Mouse (Mus musculus) hindbrain, embryonic 12.5 days (tissue): ENCODE measurements around the gene Tbccd1. TPM values are rescaled to one million over a fixed set of nuclear protein-coding genes. Genes with fewer than 3 reads are reported as not detected.
"Not testable (repeated sequence)": the region's sequence is repeated elsewhere in the genome, so short reads cannot be mapped to it uniquely, and the experiment has no call there.

Experiments used
- ATAC-seq: fragments of 200-750 bp; cut with Nextera tagmentation; 2 replicates; pipeline ENCODE4 v1.8.0; 2017; ENCODE audit warnings: moderate TSS enrichment; ENCODE audit not compliant: low FRiP score
- H3K27ac ChIP-seq: fragments of 300-500 bp; sonication (generic); 2 replicates; pipeline ENCODE4 v1.5.1; 2016; ENCODE audit warnings: mild to moderate bottlenecking
- H3K27me3 ChIP-seq: fragments of 300-500 bp; sonication (generic); 2 replicates; pipeline ENCODE4 v1.6.1; 2016; ENCODE audit warnings: mild to moderate bottlenecking
- H3K36me3 ChIP-seq: fragments of 300-500 bp; sonication (generic); 2 replicates; pipeline ENCODE4 v1.6.1; 2016; ENCODE audit warnings: mild to moderate bottlenecking
- H3K4me1 ChIP-seq: fragments of 300-500 bp; sonication (generic); 2 replicates; pipeline ENCODE4 v1.6.1; 2016
- H3K4me2 ChIP-seq: fragments of 300-500 bp; sonication (generic); replicated peaks from 2 replicates; pipeline ENCODE4 v1.6.1; 2016; ENCODE audit warnings: mild to moderate bottlenecking
- H3K4me3 ChIP-seq: fragments of 300-500 bp; sonication (generic); 2 replicates; pipeline ENCODE4 v1.5.1; 2016; ENCODE audit warnings: mild to moderate bottlenecking
- H3K9ac ChIP-seq: fragments of 300-500 bp; sonication (generic); 2 replicates; pipeline ENCODE4 v1.6.1; 2016; ENCODE audit warnings: mild to moderate bottlenecking, moderate library complexity
- H3K9me3 ChIP-seq: fragments of 300-500 bp; sonication (generic); replicated peaks from 2 replicates; pipeline ENCODE4 v1.6.1; 2016; ENCODE audit warnings: mild to moderate bottlenecking
- WGBS: fragments of 180-500 bp; shearing (Covaris S2); methylation state at CpG from one replicate; pipeline ENCODE4 v1.1.7; 2016; 5-methylcytosine and 5-hydroxymethylcytosine counted together
- polyA plus RNA-seq: library from polyadenylated mRNA; unstranded; fragments of >200 nt; fragmentation: Nextera tagmentation; extraction: Ambion mirVana; gene quantifications from 2 replicates; pipeline ENCODE4 v1.2.1, GENCODE M21; 2016

Gene Tbccd1
- polyA plus RNA-seq, 1 experiment from 2014 or later: 30.1 TPM

DNA sequence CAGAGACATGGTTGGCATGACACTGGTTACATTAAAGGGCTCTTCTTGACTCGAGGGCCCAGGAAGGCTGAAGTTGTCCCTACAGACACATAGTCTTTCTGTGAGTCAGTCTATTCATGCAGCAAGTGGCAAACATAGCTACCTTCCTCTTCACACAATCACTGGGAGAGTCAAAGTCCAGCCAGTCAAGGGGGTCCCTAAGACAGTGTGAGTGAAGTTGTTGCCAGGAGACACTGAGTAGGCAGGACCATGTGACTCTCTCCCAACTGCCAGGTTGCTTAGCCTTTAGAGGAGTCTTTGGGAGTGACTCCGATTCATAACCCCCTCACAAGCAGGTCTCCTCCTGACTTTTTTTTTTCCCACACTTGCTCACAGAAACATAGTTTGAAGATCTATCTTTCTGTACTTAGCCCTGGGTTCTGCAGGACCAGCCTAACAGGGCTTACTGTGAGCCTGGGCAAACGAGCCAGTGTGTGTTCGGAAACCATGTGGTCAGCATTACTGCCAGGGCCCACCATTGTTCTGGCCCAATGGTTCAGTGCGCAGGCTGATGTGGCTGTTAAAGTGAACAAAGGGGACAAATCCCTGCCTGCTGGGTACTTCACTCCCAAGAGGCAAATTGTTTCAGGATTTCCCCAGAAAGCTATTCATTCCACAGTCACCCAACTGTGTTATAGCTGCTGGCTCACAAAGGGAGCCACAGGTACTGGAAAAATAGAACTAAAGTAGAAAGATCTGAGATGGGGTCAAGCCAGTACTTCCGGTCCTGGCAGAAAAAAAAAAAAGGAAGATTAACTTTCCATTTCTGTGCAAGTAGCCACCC lies 57.2 kb downstream of the Tbccd1 start:
- peak; percentile 82 for ATAC-seq
- Histone ChIP-seq H3K27ac (no peak overlapping the region), H3K4me2 (no peak overlapping the region), H3K9me3 (no peaks in the 10 kb centered on the region), H3K4me3 (no peak overlapping the region), H3K27me3 (peaks cover 74% of the 10 kb centered on the region), H3K4me1 (peaks cover 13% of the 10 kb centered on the region), H3K9ac (no peak overlapping the region), H3K36me3 (no peaks in the 10 kb centered on the region)
- WGBS: 19% methylated on average over 6 of the region's 6 CpGs

DNA sequence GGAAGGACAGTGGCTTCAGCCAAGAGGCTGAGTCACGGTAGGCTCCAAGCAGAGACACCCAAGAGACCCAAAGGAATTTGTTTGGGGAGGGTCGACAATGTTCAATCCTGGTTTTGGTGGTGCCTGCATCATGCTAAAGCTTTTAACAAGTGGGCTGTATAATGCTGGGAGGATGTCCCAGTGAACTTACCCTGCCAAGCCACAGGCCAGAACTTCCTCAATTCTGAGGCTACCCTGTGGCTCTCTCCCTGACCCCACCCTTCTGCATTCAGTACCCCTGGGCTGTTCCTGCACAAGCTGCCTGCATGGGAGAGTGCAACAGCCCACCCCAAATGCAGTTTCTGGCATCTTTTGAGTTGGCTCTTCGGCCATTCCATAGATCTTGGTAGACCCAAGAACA lies 58.9 kb downstream of the Tbccd1 start:
- Histone ChIP-seq H3K27ac (no peak overlapping the region), H3K36me3 (no peaks in the 10 kb centered on the region), H3K4me1 (peaks cover 13% of the 10 kb centered on the region), H3K4me3 (no peak overlapping the region), H3K9me3 (no peaks in the 10 kb centered on the region), H3K27me3 (peaks cover 73% of the 10 kb centered on the region), H3K4me2 (no peak overlapping the region), H3K9ac (no peak overlapping the region)
- WGBS: 83% methylated on average over 3 of the region's 3 CpGs
- ATAC-seq: no peak

DNA sequence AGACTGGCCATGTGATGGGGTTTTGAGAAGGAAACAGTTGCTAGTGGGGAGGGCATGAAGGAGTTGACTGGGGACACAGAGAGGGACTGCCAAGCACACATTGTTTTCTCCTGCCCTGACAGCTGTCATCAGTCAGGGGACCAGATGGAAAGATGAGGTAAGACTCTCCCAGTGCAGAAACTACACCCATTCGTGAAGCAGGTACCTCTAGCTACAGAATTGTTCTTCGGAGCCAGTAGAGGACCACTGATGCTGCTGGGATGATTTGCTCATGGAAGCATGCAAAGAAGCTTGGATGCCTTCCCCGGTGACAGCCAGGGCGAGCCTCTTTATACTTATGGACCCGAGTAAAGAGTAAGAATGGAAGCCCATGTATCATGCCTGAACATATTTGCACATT lies 59.9 kb downstream of the Tbccd1 start:
- Histone ChIP-seq H3K36me3 (no peaks in the 10 kb centered on the region), H3K27ac (no peak overlapping the region), H3K4me2 (no peak overlapping the region), H3K4me3 (no peak overlapping the region), H3K27me3 (peaks cover 72% of the 10 kb centered on the region), H3K9me3 (no peaks in the 10 kb centered on the region), H3K9ac (no peak overlapping the region), H3K4me1 (peaks cover 13% of the 10 kb centered on the region)
- ATAC-seq: no peak
- 83% methylated on average over 5 of the region's 5 CpGs for WGBS

DNA sequence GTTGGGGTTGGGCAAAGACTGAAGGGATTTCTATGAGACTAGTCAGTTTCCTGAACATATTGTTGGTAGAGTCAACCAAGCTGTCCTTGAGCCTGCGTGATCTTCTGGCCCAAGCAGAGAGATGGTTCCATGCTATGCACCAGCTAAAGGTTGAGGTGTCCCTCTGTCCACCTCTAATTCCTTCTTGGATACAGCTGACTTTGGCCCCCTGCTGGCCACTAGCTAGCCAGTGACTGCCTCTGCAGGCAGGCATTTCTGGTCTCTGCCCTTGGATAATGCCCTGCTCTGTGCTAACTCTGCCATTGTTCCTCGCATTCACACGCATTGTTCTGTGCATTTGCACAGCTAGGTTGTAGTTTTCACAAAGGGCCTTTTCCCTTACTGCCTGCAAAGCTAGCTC lies 62.0 kb downstream of the Tbccd1 start:
- Histone ChIP-seq H3K4me2 (no peak overlapping the region), H3K9me3 (no peaks in the 10 kb centered on the region), H3K4me3 (no peak overlapping the region), H3K27me3 (peaks cover 65% of the 10 kb centered on the region), H3K36me3 (no peaks in the 10 kb centered on the region), H3K4me1 (peaks cover 8% of the 10 kb centered on the region), H3K27ac (no peak overlapping the region), H3K9ac (no peak overlapping the region)
- ATAC-seq: no peak
- WGBS: 54% methylated on average over 3 of the region's 3 CpGs

DNA sequence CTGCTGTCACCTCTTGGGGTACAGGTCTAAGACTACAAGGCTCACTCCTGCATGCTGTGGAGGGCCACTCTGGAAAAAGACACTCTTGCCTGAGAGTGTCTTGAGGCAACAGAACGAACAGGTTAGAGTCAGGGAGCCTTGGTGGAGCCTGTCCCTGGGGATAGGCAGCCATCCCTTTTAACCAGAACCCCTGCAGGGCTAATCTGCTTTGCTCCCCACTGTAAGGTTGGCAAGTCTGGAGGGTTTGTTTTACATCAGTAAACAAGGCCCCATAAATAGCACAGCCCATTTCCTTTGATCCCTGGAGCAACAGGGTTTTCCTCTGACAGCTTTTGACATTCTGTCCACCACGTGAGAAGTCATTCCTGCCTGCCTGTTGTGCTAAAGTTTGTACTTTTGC lies 66.2 kb downstream of the Tbccd1 start:
- Histone ChIP-seq H3K9me3 (no peaks in the 10 kb centered on the region), H3K4me1 (peaks cover 5% of the 10 kb centered on the region; the same call in 1 of the 2 replicates), H3K27ac (no peak overlapping the region), H3K4me2 (no peak overlapping the region), H3K27me3 (peaks cover 35% of the 10 kb centered on the region), H3K36me3 (no peaks in the 10 kb centered on the region), H3K9ac (no peak overlapping the region), H3K4me3 (no peak overlapping the region)
- WGBS: 10% methylated on average over 2 of the region's 2 CpGs
- no peak for ATAC-seq

DNA sequence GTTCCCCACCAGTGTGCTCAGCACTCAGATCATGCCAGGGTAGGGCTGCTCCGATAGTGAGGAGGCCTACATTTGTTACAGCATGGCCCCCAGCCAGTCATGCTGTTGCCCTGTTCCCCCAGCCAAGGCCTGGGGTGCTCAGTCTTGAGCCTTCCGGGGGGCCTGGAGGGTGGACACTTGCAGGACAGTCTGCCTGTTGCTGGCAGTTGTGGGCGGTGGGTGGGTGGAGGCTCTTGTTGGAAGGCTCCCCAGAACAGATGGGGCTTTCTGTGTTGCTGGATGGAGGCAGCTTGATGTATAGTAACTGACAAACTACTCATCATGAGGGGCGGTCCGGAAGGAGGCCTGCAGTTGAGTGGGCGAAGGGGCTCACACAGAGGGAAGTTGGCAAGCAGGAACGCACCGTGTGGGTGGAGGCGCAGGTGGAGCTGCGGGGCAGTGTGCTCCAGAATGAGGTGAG lies 67.5 kb downstream of the Tbccd1 start:
- no peak overlapping the region for H3K4me2 ChIP-seq
- no peak overlapping the region for H3K4me3 ChIP-seq
- H3K4me1 ChIP-seq: peaks cover 5% of the 10 kb centered on the region; the same call in 1 of the 2 replicates
- no peak for ATAC-seq
- no peak overlapping the region for H3K9ac ChIP-seq
- H3K27ac ChIP-seq: no peak overlapping the region
- peaks cover 25% of the 10 kb centered on the region for H3K27me3 ChIP-seq
- no peaks in the 10 kb centered on the region for H3K9me3 ChIP-seq
- no peaks in the 10 kb centered on the region for H3K36me3 ChIP-seq
- WGBS: 52% methylated on average over 10 of the region's 10 CpGs

DNA sequence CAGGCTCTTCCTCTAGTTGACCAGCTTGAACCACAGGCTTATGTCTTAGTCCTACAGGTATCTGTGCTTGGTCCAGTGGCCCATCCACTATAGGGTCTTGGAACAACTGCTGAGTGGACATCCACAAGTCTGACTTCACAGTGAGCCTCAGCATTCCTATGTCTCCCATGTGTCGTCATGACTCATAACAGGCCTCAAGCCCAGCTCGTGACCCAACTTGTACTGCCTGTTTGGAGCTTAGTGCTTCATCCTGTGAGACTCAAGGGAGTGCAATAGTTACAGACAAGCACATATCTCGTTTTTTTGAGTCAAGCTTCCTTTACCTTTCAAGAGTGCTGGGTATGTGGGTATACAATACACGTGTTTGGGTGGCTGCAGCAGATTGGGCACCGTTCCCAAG lies 74.8 kb downstream of the Tbccd1 start:
- no peaks in the 10 kb centered on the region for H3K9me3 ChIP-seq

DNA sequence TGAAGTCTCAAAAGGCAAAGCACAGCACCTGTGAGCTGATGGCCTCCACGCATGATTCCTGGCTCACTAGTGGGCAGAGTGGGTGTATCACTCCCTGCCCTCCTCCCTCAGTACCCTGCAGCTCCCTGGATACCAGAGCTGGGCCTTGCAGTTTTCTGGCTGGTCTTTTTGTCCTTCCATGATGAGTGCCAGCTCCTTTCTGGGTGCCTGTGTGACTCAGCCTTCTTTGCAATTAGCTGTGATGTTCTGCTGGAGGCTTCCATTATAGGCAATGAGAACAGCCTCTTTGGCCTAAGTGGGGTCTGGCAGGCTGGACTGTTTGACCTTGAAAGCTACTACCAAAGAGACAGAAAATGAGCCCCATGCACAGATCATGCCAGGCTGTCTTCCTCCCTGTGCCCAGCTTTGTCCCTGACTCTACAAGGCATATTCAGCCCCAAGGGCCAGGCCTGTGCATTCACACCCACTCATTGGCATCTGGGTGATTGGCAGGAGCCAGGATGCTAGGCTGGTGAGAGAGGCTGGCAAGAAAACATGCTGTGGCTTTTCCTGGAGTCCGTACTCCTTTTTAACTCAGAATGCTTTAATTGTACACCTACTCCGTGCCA lies 78.1 kb downstream of the Tbccd1 start:
- ATAC-seq: no peak
- Histone ChIP-seq H3K27ac (no peak overlapping the region), H3K4me2 (no peak overlapping the region), H3K36me3 (no peaks in the 10 kb centered on the region), H3K27me3 (no peaks in the 10 kb centered on the region), H3K4me3 (no peak overlapping the region), H3K9me3 (no peaks in the 10 kb centered on the region), H3K4me1 (no peaks in the 10 kb centered on the region), H3K9ac (no peak overlapping the region)
- WGBS: 87% methylated on average over 3 of the region's 3 CpGs

More for the DNA sequence above, 74.8 kb downstream of the Tbccd1 start:
- no peaks in the 10 kb centered on the region for H3K27me3 ChIP-seq
- no peak overlapping the region for H3K9ac ChIP-seq
- no peaks in the 10 kb centered on the region for H3K4me1 ChIP-seq
- ATAC-seq: no peak
- H3K4me3 ChIP-seq: no peak overlapping the region
- H3K36me3 ChIP-seq: no peaks in the 10 kb centered on the region
- H3K4me2 ChIP-seq: no peak overlapping the region
- 81% methylated on average over 5 of the region's 5 CpGs for WGBS
- H3K27ac ChIP-seq: no peak overlapping the region

DNA sequence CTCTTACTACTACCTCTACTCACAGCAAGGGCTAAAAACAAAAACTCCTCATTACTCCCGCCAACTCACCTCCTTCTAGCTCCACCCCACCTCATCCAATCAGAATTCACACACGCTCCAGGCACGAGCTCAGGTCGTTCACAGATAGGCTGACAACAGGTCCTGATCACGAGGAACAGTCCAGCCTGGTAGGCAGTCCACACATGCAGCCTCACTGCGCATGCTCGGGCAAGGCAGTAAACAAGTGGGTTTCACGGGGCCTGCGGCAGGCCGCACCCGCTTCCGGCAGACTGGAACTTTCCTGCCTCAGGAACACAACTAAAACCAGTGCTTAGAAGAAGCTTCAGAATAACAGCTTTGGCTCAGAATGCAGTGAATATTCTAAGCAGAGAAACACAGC lies 79.2 kb downstream of the Tbccd1 start:
- not testable (repeated sequence) for H3K27me3 ChIP-seq

DNA sequence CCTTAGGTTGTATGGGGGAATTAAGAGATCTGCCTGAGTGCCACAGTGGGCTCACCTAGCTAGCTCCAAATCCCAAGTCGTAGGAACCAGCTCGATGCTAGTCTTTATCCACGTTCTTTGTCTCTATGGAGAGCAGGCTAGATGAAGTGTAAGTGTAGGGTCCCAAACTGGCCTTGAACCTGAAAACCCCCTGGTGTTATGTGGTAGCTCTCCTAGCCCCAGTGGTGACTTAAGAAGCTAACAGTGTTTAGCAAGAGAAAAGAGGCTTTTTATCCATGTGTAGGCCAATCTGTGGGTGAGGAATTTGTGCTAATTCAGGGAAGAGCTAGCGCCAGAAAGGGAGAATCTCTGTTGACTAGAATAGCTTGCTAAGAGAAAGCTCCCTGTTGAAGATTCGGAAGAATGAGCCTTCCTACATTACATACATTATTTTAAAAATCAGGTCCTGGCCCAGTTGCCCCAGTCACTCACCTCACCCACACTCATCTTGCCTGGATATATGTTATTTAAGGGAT lies 81.9 kb downstream of the Tbccd1 start:
- no peak for ATAC-seq
- Histone ChIP-seq H3K4me2 (no peak overlapping the region), H3K27me3 (no peaks in the 10 kb centered on the region), H3K9me3 (no peaks in the 10 kb centered on the region), H3K36me3 (no peaks in the 10 kb centered on the region), H3K9ac (no peak overlapping the region), H3K4me3 (no peak overlapping the region), H3K27ac (no peak overlapping the region), H3K4me1 (no peaks in the 10 kb centered on the region)
- WGBS: 68% methylated on average over 5 of the region's 5 CpGs

More for the DNA sequence above, 79.2 kb downstream of the Tbccd1 start:
- H3K4me2 ChIP-seq, H3K36me3 ChIP-seq, H3K27ac ChIP-seq, H3K4me3 ChIP-seq, H3K9me3 ChIP-seq, H3K4me1 ChIP-seq, ATAC-seq, H3K9ac ChIP-seq: not testable (repeated sequence)
- WGBS: 90% methylated on average over 12 of the region's 12 CpGs

DNA sequence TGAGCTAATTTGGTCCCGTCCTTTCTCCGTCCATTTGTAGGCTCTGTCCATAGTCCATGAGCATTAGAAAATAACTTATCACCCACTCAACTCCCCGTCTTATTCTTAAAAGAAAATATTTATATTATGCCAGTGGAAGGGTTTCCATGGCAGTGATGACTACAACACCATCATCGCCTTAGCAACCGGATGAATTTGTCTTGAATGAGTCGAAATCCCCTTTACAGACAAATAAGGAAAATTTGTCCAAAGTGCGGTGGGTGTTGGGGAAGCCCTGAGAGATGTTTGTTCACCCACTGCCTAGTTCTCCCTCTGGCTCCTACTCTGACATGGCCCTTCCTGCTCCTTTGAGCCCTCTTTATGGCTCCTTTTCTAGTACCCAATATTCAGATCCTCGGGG lies 88.8 kb downstream of the Tbccd1 start:
- H3K4me1 ChIP-seq: no peaks in the 10 kb centered on the region
- no peak overlapping the region for H3K4me2 ChIP-seq
- H3K4me3 ChIP-seq: no peak overlapping the region
- H3K9me3 ChIP-seq: no peaks in the 10 kb centered on the region
- no peak overlapping the region for H3K9ac ChIP-seq
- H3K27ac ChIP-seq: no peak overlapping the region
- no peak for ATAC-seq
- WGBS: 89% methylated on average over 8 of the region's 8 CpGs
- H3K27me3 ChIP-seq: no peaks in the 10 kb centered on the region
- H3K36me3 ChIP-seq: no peaks in the 10 kb centered on the region

DNA sequence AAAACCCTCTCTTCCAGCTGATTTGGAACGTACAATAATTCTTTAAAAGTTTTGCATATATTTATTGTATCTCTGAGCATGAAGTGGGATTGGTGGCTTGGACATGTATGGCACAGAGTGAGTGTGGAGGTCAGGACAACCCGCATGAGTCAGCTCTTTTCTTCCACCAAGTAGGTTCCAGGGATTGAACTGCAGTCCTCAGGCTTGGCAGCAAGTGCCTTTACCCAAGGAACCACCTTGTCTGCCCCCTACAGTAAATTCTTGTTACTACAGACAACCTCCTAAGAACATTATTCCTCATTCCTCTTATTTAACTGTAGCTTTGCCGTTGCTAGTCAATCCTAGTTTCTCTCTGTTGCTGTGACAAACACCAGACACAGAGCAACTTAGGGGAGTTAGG lies 90.1 kb downstream of the Tbccd1 start:
- no peaks in the 10 kb centered on the region for H3K36me3 ChIP-seq
- H3K4me2 ChIP-seq: no peak overlapping the region
- no peak overlapping the region for H3K9ac ChIP-seq
- H3K27ac ChIP-seq: no peak overlapping the region
- H3K4me3 ChIP-seq: no peak overlapping the region
- ATAC-seq: no peak
- no peaks in the 10 kb centered on the region for H3K27me3 ChIP-seq
- WGBS: 93% methylated on average over 3 of the region's 3 CpGs
- H3K9me3 ChIP-seq: no peaks in the 10 kb centered on the region
- H3K4me1 ChIP-seq: no peaks in the 10 kb centered on the region
